Mouse (Mus musculus) embryonic fibroblast, embryonic 13.5 days (primary cell): Measurements from ENCODE around the gene Atxn2l.

ENCODE experiments used
- CTCF ChIP-seq: IDR thresholded peaks from 2 replicates; pipeline ENCODE4 v1.5.1; 2011; ENCODE audit warnings: mild to moderate bottlenecking, control low read depth, low read length, moderate library complexity, borderline replicate concordance; ENCODE audit not compliant: insufficient read depth
- POLR2A ChIP-seq: IDR thresholded peaks from 2 replicates; pipeline ENCODE4 v1.6.1; 2011; ENCODE audit warnings: low read depth, mild to moderate bottlenecking, control low read depth, low read length, moderate library complexity

DNA sequence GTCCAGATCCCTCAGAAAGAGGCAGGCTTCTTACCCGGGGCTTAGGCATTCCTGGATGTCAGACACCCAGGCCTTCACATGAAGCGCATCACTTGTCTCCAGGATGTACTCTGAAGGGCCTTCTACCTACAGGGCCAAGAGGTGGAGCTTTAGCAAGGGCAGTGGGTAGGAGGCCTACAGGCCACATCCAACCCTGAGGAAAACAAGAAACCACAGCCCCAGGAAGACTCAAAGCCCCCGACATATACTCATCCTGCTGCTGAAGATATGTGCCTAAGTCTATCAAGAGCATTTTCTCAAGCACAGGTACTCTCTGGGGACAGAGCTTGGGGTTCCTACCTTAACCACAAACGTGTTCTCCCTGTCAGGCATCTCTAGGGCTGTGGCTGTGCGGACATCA, 31.9 kb downstream of the Atxn2l start:
- TF ChIP-seq POLR2A (no peak), CTCF (no peak)
